Mouse (Mus musculus): ENCODE measurements around the gene Lrrc8d. TPM values are rescaled to one million over a fixed set of nuclear protein-coding genes. Genes with fewer than 3 reads are reported as not detected.

Lrrc8d gene
- polyA plus RNA-seq, 1 experiment from 2014 or later: 11.6 TPM

GRCm38 (mm10) chr5:105778189-105778588, 78.4 kb downstream of the Lrrc8d start:
- H3K9me3 ChIP-seq (ENCODE audit: low read length): no peaks in the 10 kb centered on the region
- no peak overlapping the region for H3K4me3 ChIP-seq (ENCODE audit: low read depth, low read length)
- peak overlapping the region; percentile 86 for H3K27ac ChIP-seq (ENCODE audit: low read depth)
- peaks cover 14% of the 10 kb centered on the region for H3K4me1 ChIP-seq (ENCODE audit: insufficient read depth)
- no peaks in the 10 kb centered on the region for H3K27me3 ChIP-seq (ENCODE audit: insufficient read depth, low read length)
- DNase-seq (no peak), ATAC-seq (peak; percentile 59)
- 72% methylated on average over 8 of the region's 8 CpGs for WGBS (ENCODE audit: insufficient replicate concordance)
- TF ChIP-seq CTCF (IDR thresholded peaks at IDR 0.05; ENCODE audit: low read depth) (no peak), EP300 (IDR thresholded peaks at IDR 0.05; ENCODE audit: low read depth) (no peak)
- no peaks in the 10 kb centered on the region for H3K36me3 ChIP-seq (replicated peaks; ENCODE audit: insufficient read depth, low read length)
- H3K9ac ChIP-seq (replicated peaks): no peak overlapping the region
- peak overlapping the region; percentile 57; the same call in 1 of the 2 replicates for H3K4me2 ChIP-seq (ENCODE audit: low read depth, low read length)

GRCm38 (mm10) chr5:105778723-105779122, 79.0 kb downstream of the Lrrc8d start:
- Histone ChIP-seq H3K9me3 (ENCODE audit: low read length) (no peaks in the 10 kb centered on the region), H3K4me1 (ENCODE audit: insufficient read depth) (peaks cover 14% of the 10 kb centered on the region), H3K27me3 (ENCODE audit: insufficient read depth, low read length) (no peaks in the 10 kb centered on the region), H3K4me2 (ENCODE audit: low read depth, low read length) (no peak overlapping the region), H3K9ac (replicated peaks) (no peak overlapping the region), H3K36me3 (replicated peaks; ENCODE audit: insufficient read depth, low read length) (no peaks in the 10 kb centered on the region), H3K27ac (ENCODE audit: low read depth) (no peak overlapping the region), H3K4me3 (ENCODE audit: low read depth, low read length) (no peak overlapping the region)
- no peak for TF ChIP-seq CTCF (IDR thresholded peaks at IDR 0.05; ENCODE audit: low read depth)
- no peak for TF ChIP-seq EP300 (IDR thresholded peaks at IDR 0.05; ENCODE audit: low read depth)
- ATAC-seq: no peak
- WGBS (ENCODE audit: insufficient replicate concordance): 49% methylated on average over 3 of the region's 3 CpGs
- no peak for DNase-seq

DNA sequence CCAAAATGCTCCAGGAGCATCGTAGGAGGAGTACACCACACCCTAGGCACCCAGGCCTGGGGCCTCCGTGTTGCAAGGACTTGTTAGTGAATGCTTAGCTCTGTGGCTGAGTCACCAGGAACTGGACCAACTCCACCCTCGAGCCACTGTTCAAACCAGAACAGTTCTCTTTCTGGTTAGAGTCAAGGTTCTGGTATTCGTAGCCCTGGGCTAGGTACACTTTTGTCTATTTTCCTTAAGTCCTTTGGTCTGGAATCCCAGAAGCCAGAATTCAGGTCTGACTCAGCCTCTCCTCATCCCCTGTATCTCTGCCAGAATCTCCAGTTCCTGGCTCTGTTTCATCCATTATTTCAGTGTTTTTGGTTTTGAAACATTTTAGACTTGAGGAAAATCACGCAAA, 79.6 kb downstream of the Lrrc8d start:
- DNase-seq (no peak), ATAC-seq (no peak)
- Histone ChIP-seq H3K4me2 (ENCODE audit: low read depth, low read length) (no peak overlapping the region), H3K4me1 (ENCODE audit: insufficient read depth) (peaks cover 14% of the 10 kb centered on the region), H3K27me3 (ENCODE audit: insufficient read depth, low read length) (no peaks in the 10 kb centered on the region), H3K9ac (replicated peaks) (no peak overlapping the region), H3K9me3 (ENCODE audit: low read length) (no peaks in the 10 kb centered on the region), H3K27ac (ENCODE audit: low read depth) (no peak overlapping the region), H3K4me3 (ENCODE audit: low read depth, low read length) (no peak overlapping the region), H3K36me3 (replicated peaks; ENCODE audit: insufficient read depth, low read length) (no peaks in the 10 kb centered on the region)
- WGBS (ENCODE audit: insufficient replicate concordance): 70% methylated on average over 5 of the region's 5 CpGs
- TF ChIP-seq CTCF (IDR thresholded peaks at IDR 0.05; ENCODE audit: low read depth) (no peak), EP300 (IDR thresholded peaks at IDR 0.05; ENCODE audit: low read depth) (no peak)

DNA sequence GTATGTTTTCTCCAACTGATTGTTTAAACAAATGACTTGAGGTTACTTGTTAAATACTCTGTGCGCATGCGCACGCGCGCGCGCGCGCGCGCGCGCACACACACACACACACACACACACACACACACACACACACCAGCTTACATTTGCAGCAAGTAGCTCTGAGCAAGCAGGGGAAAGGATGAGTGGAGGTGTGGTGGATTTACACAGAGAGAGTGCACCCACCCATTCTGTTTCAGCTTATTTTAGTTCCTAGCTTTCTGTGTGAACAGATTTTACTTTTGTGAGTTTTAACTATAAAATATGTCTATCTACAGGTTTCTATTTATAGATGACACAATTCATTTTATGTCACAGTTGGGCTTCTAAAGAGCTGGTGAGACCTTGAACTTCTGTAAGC, 84.1 kb downstream of the Lrrc8d start:
- DNase-seq (no peak), ATAC-seq (no peak)
- Histone ChIP-seq H3K27me3 (ENCODE audit: insufficient read depth, low read length) (no peaks in the 10 kb centered on the region), H3K4me1 (ENCODE audit: insufficient read depth) (peaks cover 7% of the 10 kb centered on the region; the same call in 1 of the 2 replicates), H3K9ac (replicated peaks) (no peak overlapping the region), H3K4me3 (ENCODE audit: low read depth, low read length) (no peak overlapping the region), H3K27ac (ENCODE audit: low read depth) (no peak overlapping the region), H3K9me3 (ENCODE audit: low read length) (no peaks in the 10 kb centered on the region), H3K4me2 (ENCODE audit: low read depth, low read length) (no peak overlapping the region), H3K36me3 (replicated peaks; ENCODE audit: insufficient read depth, low read length) (no peaks in the 10 kb centered on the region)
- WGBS (ENCODE audit: insufficient replicate concordance): 98% methylated on average over 13 of the region's 13 CpGs
- TF ChIP-seq CTCF (IDR thresholded peaks at IDR 0.05; ENCODE audit: low read depth) (no peak), EP300 (IDR thresholded peaks at IDR 0.05; ENCODE audit: low read depth) (no peak)

GRCm38 (mm10) chr5:105784724-105785123, 85.0 kb downstream of the Lrrc8d start:
- no peak overlapping the region for H3K27ac ChIP-seq (ENCODE audit: low read depth)

DNA sequence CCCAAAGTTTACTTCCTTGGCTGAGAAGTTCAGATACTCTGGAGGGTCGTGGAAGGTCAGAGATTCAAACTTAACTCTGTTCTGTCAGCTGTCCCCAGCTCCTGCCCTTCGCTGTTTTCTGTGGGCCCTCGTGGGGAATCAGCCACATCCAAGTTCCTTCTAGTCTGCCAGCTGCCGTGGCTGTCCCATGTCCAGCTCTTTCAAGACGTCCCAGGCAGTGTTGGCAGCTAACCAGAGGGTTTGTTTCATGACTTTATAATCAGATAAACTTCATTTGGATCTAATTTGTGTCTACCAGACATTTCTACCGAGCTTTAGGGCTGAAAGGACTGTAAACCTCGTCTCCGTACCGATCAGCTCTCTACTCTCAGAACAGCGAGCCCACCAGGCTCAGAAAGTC, 87.8 kb downstream of the Lrrc8d start:
- Histone ChIP-seq H3K4me3 (ENCODE audit: low read depth, low read length) (no peak overlapping the region), H3K27me3 (ENCODE audit: insufficient read depth, low read length) (no peaks in the 10 kb centered on the region), H3K9ac (replicated peaks) (no peak overlapping the region), H3K27ac (ENCODE audit: low read depth) (no peak overlapping the region), H3K9me3 (ENCODE audit: low read length) (no peaks in the 10 kb centered on the region), H3K36me3 (replicated peaks; ENCODE audit: insufficient read depth, low read length) (no peaks in the 10 kb centered on the region), H3K4me1 (ENCODE audit: insufficient read depth) (peaks cover 19% of the 10 kb centered on the region), H3K4me2 (ENCODE audit: low read depth, low read length) (no peak overlapping the region)
- ATAC-seq: no peak
- DNase-seq: no peak
- 65% methylated on average over 10 of the region's 10 CpGs for WGBS (ENCODE audit: insufficient replicate concordance)
- no peak for TF ChIP-seq EP300 (IDR thresholded peaks at IDR 0.05; ENCODE audit: low read depth)
- TF ChIP-seq CTCF (IDR thresholded peaks at IDR 0.05; ENCODE audit: low read depth): no peak

More at GRCm38 (mm10) chr5:105784724-105785123, 85.0 kb downstream of the Lrrc8d start:
- no peaks in the 10 kb centered on the region for H3K9me3 ChIP-seq (ENCODE audit: low read length)
- no peak overlapping the region for H3K4me2 ChIP-seq (ENCODE audit: low read depth, low read length)
- no peak overlapping the region for H3K9ac ChIP-seq (replicated peaks)
- no peak overlapping the region for H3K4me3 ChIP-seq (ENCODE audit: low read depth, low read length)
- DNase-seq: no peak
- H3K27me3 ChIP-seq (ENCODE audit: insufficient read depth, low read length): no peaks in the 10 kb centered on the region
- WGBS (ENCODE audit: insufficient replicate concordance): 85% methylated on average over 10 of the region's 10 CpGs
- TF ChIP-seq CTCF (IDR thresholded peaks at IDR 0.05; ENCODE audit: low read depth) (no peak), EP300 (IDR thresholded peaks at IDR 0.05; ENCODE audit: low read depth) (no peak)
- peaks cover 10% of the 10 kb centered on the region for H3K4me1 ChIP-seq (ENCODE audit: insufficient read depth)
- no peak for ATAC-seq
- no peaks in the 10 kb centered on the region for H3K36me3 ChIP-seq (replicated peaks; ENCODE audit: insufficient read depth, low read length)

DNA sequence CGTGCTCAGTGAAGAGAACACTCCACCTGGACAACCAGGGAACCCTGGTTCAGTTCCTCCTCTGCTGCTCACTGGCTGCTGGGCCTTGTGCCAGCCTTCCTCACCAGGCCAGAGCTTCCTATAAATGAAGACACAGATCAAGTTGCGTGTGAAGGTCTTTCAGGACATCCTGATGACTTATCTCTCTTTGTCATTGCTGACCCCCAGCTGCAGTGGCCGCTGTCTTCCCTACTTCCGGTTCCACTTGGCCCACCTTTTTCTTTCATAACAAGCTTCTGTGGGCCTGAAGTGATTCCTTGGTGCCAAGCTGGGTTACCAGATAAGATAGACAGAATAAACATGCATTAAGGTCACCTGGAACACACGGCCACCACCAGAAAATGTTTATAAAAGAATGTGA, 90.0 kb downstream of the Lrrc8d start:
- H3K4me2 ChIP-seq (ENCODE audit: low read depth, low read length): no peak overlapping the region
- H3K27ac ChIP-seq (ENCODE audit: low read depth): 0 out of 2 replicates have a peak overlapping the region, but pooled peaks have one; percentile 0
- no peaks in the 10 kb centered on the region for H3K27me3 ChIP-seq (ENCODE audit: insufficient read depth, low read length)
- H3K9me3 ChIP-seq (ENCODE audit: low read length): no peaks in the 10 kb centered on the region
- no peaks in the 10 kb centered on the region for H3K36me3 ChIP-seq (replicated peaks; ENCODE audit: insufficient read depth, low read length)
- TF ChIP-seq CTCF (IDR thresholded peaks at IDR 0.05; ENCODE audit: low read depth) (no peak), EP300 (IDR thresholded peaks at IDR 0.05; ENCODE audit: low read depth) (no peak)
- no peak overlapping the region for H3K4me3 ChIP-seq (ENCODE audit: low read depth, low read length)
- DNase-seq (no peak), ATAC-seq (no peak)
- peaks cover 26% of the 10 kb centered on the region for H3K4me1 ChIP-seq (ENCODE audit: insufficient read depth)
- 36% methylated on average over 5 of the region's 5 CpGs for WGBS (ENCODE audit: insufficient replicate concordance)
- H3K9ac ChIP-seq (replicated peaks): no peak overlapping the region

Measured in liver, postnatal 0 days (tissue).